Mouse (Mus musculus) neutrophil, adult 83 days (primary cell): ENCODE results near the gene Rbm47. TPM values are rescaled to one million over a fixed set of nuclear protein-coding genes. Genes with fewer than 3 reads are reported as not detected.

Experiments
- total RNA-seq, 2 experiments: library from RNA; stranded (reverse); gene quantifications; one replicate each; pipeline ENCODE4 v1.2.4; 2023

The Rbm47 gene
- total RNA-seq: 10 to 100 TPM; 46.3 to 49.2 TPM

DNA sequence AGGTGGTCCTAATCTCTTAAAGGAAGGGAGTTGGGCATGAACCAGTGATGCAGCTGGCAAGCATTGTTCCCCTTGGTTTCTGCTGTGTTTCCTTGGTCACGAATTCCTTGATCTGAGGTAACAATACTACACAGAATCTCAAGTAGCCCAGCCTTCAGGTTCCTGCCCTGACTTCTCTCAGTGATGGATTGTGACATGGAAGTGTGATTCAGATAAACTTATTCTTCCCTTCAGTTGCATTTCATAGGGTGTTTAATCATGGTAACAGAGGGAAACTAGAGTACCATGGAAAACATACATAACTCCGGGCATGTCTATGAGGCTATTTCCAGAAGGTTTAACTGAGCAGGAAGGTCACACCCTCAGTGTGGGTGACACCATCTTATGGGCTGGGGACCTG, at the start of gene Rbm47:
Gene Rbm47, minus strand, starts transcription at position 101 of the 400 bp plus-strand sequence.

DNA sequence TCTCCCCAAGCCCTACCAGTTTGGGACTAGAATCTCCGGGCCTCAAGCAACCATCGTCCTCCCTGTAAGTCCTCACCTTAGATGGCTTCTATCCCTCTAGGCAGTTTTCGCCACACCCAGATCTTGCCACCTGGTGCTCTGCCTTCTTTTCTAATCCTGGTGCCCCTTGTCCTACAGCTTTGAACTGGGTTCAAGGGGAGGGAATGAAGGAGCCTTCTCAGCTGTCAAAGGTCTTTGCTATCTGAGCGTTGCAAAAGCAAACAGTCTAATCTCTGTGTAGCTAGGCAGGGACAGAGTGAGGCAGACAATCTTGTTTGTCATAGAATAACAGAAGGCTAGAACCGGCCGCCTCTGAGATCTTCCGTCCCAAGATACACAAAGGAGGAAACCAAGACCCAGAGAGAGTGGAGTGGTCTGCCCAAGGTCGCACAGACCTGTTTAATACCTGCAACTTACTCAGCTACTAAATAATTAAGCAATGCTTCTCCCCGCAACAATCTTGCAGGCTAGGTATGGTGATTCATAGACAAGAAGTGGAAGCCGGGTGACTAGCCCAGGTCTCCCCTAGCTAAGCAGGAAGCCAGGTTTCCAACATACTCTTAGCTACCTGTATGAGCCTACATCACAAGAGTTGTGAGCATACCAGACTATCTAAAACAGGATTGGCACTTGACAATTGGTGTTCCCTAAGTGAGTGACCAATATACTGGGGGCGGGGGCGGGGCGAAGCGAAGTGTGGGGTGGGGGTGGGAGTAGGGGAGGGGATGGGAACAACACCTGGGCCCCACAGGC, 168.6 kb downstream of the Rbm47 start, which contains the start of gene 9130230L23Rik:
Gene 9130230L23Rik, minus strand, starts transcription at position 152 of the 792 bp plus-strand sequence.

Other genes with a start within 250 kb of the Rbm47 start
- not detected for gene Chrna9, start 238.2 kb downstream of the Rbm47 start, total RNA-seq
- 1 to 10 TPM; 1.4 to 2.0 TPM for gene 9130230L23Rik, start 168.8 kb downstream of the Rbm47 start, total RNA-seq
- not detected for gene Nsun7, start 86.8 kb upstream of the Rbm47 start, total RNA-seq